Mouse (Mus musculus): Measurements from ENCODE around the gene Tcf20.

- TF ChIP-seq CTCF (IDR thresholded peaks at IDR 0.05; ENCODE audit: low read depth) (no peak), EP300 (IDR thresholded peaks at IDR 0.05; ENCODE audit: low read depth) (no peak)
These were observed 23.3 kb downstream of the Tcf20 start for GRCm38 (mm10) chr15:82964266-82964825.

Measured in liver, embryonic 14.5 days (tissue).